Mouse (Mus musculus) T-helper 1 cell (primary cell): ENCODE measurements around the gene Sgca.
"Not testable (repeated sequence)": the region's sequence is repeated elsewhere in the genome, so short reads cannot be mapped to it uniquely, and the experiment has no call there.

Source experiments
- in situ Hi-C: fragments of 300-600 bp; cut with MboI, MseI; formaldehyde crosslinking; loops from one replicate; pipeline ENCODE4 v1.15.1; 2025; ENCODE audit warnings: high pct_unique_total_duplicates

The Sgca gene

GRCm38 (mm10) chr11:94976199-94976598 is at the start of gene Sgca:
Gene Sgca, minus strand, starts transcription at chr11:94976327.
- in situ Hi-C loops: no loop called here

- in situ Hi-C loops: no loop called here
Observed at GRCm38 (mm10) chr11:95025227-95026012, 49.3 kb upstream of the Sgca start.

- in situ Hi-C loops: no loop called here
Observed at GRCm38 (mm10) chr11:95024439-95025184, 48.5 kb upstream of the Sgca start.

GRCm38 (mm10) chr11:95023481-95023880 is 47.4 kb upstream of the Sgca start:
- in situ Hi-C loops: no loop called here

GRCm38 (mm10) chr11:95022237-95022992 is 46.3 kb upstream of the Sgca start:
- in situ Hi-C loops: no loop called here

GRCm38 (mm10) chr11:95015484-95015883 is 39.4 kb upstream of the Sgca start:
- in situ Hi-C loops: no loop called here

- in situ Hi-C loops: no loop called here
Observed at GRCm38 (mm10) chr11:95012487-95012886, 36.4 kb upstream of the Sgca start.

GRCm38 (mm10) chr11:95012075-95012474 is 35.9 kb upstream of the Sgca start:
- in situ Hi-C loops: no loop called here

- in situ Hi-C loops: no loop called here
Observed at GRCm38 (mm10) chr11:95011416-95011815, 35.3 kb upstream of the Sgca start.

- in situ Hi-C loops: not testable (repeated sequence)
Observed at GRCm38 (mm10) chr11:95010841-95011403, 34.8 kb upstream of the Sgca start.

GRCm38 (mm10) chr11:95010141-95010739 is 34.1 kb upstream of the Sgca start:
- in situ Hi-C loops: no loop called here

GRCm38 (mm10) chr11:95009629-95010014 is 33.5 kb upstream of the Sgca start, which contains the start of gene Samd14:
Gene Samd14, plus strand, starts transcription at chr11:95009879.
- in situ Hi-C loops: no loop called here

GRCm38 (mm10) chr11:95008661-95009628 is 32.8 kb upstream of the Sgca start:
- in situ Hi-C loops: no loop called here

- in situ Hi-C loops: no loop called here
Observed at GRCm38 (mm10) chr11:95007418-95007817, 31.3 kb upstream of the Sgca start.

- in situ Hi-C loops: no loop called here
Observed at GRCm38 (mm10) chr11:95006525-95007219, 30.5 kb upstream of the Sgca start.

- in situ Hi-C loops: no loop called here
Observed at GRCm38 (mm10) chr11:95006038-95006437, 29.9 kb upstream of the Sgca start.

GRCm38 (mm10) chr11:95004937-95005198 is 28.7 kb upstream of the Sgca start:
- in situ Hi-C loops: no loop called here

- in situ Hi-C loops: no loop called here
Observed at GRCm38 (mm10) chr11:95004136-95004936, 28.2 kb upstream of the Sgca start.

GRCm38 (mm10) chr11:95002705-95003104 is 26.6 kb upstream of the Sgca start:
- in situ Hi-C loops: no loop called here
